Mouse (Mus musculus) MEL (cell line): ENCODE measurements at regions not wholly inside any gene's neighbourhood (a gene's known extent, or its start where the extent isn't known, plus 50 kb on each side); places are given as distances from the start of the nearest gene placed in this dataset.

Source experiments
- DNase-seq: peaks from one replicate; pipeline ENCODE4 v3.0.0; 2011; ENCODE audit warnings: low read depth, low spot score
- H3K27ac ChIP-seq: 2 replicates; pipeline ENCODE4 v1.5.1; 2012; ENCODE audit warnings: low read depth, mild to moderate bottlenecking, control low read depth, low read length, moderate library complexity; ENCODE audit not compliant: control insufficient read depth
- H3K27me3 ChIP-seq, 2 experiments: fragments of 150-350 bp in 1 of 2; sonication (generic) in 1 of 2; 2 replicates each; pipeline ENCODE4 v1.6.1; 2012; ENCODE audit warnings: low read length in 2 of 2, mild to moderate bottlenecking in 2 of 2, improper control_type of control experiment in 1 of 2, moderate library complexity in 1 of 2; ENCODE audit not compliant: insufficient read depth in 2 of 2, control insufficient read depth in 1 of 2
- H3K36me3 ChIP-seq, 2 experiments: 2 replicates each; pipeline ENCODE4 v1.6.1; 2012 to 2014; ENCODE audit warnings: low read length in 2 of 2, improper control_type of control experiment in 1 of 2, inconsistent platforms in 1 of 2, mild to moderate bottlenecking in 1 of 2; ENCODE audit not compliant: insufficient read depth in 2 of 2, control insufficient read depth in 1 of 2
- H3K4me1 ChIP-seq, 2 experiments: fragments of 150-350 bp in 1 of 2; sonication (generic) in 1 of 2; 2 replicates each; pipeline ENCODE4 v1.6.1; 2012; ENCODE audit warnings: low read length in 2 of 2, improper control_type of control experiment in 1 of 2, mild to moderate bottlenecking in 1 of 2; ENCODE audit not compliant: insufficient read depth in 2 of 2, control insufficient read depth in 1 of 2
- H3K4me3 ChIP-seq, 2 experiments: fragments of 150-350 bp in 1 of 2; sonication (generic) in 1 of 2; 2 replicates each; pipeline ENCODE4 v1.5.1; 2012; ENCODE audit warnings: low read depth in 2 of 2, low read length in 2 of 2, mild to moderate bottlenecking in 2 of 2, moderate library complexity in 2 of 2, control low read depth in 1 of 2, improper control_type of control experiment in 1 of 2; ENCODE audit not compliant: control insufficient read depth in 1 of 2, insufficient read depth in 1 of 2
- H3K79me2 ChIP-seq: 2 replicates; pipeline ENCODE4 v1.6.1; 2012; ENCODE audit warnings: mild to moderate bottlenecking, low read length, moderate library complexity; ENCODE audit not compliant: control insufficient read depth, poor library complexity, insufficient read depth
- H3K9ac ChIP-seq: 2 replicates; pipeline ENCODE4 v1.6.1; 2012; ENCODE audit warnings: low read depth, mild to moderate bottlenecking, control low read depth, low read length, moderate library complexity; ENCODE audit not compliant: control insufficient read depth, poor library complexity, severe bottlenecking
- H3K9me3 ChIP-seq: fragments of 150-350 bp; sonication (generic); replicated peaks from 2 replicates; pipeline ENCODE4 v1.6.1; 2012; ENCODE audit warnings: mild to moderate bottlenecking, low read length, improper control_type of control experiment, moderate library complexity; ENCODE audit not compliant: insufficient read depth
- CHD2 ChIP-seq: IDR thresholded peaks from 2 replicates; pipeline ENCODE4 v1.6.1; 2011; ENCODE audit warnings: low read length, improper control_type of control experiment
- E2F4 ChIP-seq: IDR thresholded peaks from 2 replicates; pipeline ENCODE4 v1.6.1; 2011; ENCODE audit warnings: low read depth, low read length, improper control_type of control experiment, borderline replicate concordance
- ELF1 ChIP-seq: IDR thresholded peaks from 2 replicates; pipeline ENCODE4 v1.6.1; 2014; ENCODE audit warnings: low read depth, mild to moderate bottlenecking, inconsistent platforms, low read length, improper control_type of control experiment, moderate library complexity
- EP300 ChIP-seq, 2 experiments: IDR thresholded peaks; 2 replicates each; pipeline ENCODE4 v1.6.1; 2011; ENCODE audit warnings: improper control_type of control experiment in 2 of 2, low read length in 2 of 2, low read depth in 1 of 2, mild to moderate bottlenecking in 1 of 2
- ETS1 ChIP-seq: IDR thresholded peaks from 2 replicates; pipeline ENCODE4 v1.6.1; 2012; ENCODE audit warnings: low read depth, mild to moderate bottlenecking, inconsistent platforms, low read length, improper control_type of control experiment, moderate library complexity
- GABPA ChIP-seq: IDR thresholded peaks from 2 replicates; pipeline ENCODE4 v1.6.1; 2012; ENCODE audit warnings: low read depth, mild to moderate bottlenecking, inconsistent platforms, low read length, improper control_type of control experiment, moderate library complexity
- GATA1 ChIP-seq: IDR thresholded peaks from 2 replicates; pipeline ENCODE4 v1.6.1; 2011; ENCODE audit warnings: low read depth, low read length, improper control_type of control experiment
- HCFC1 ChIP-seq: IDR thresholded peaks from 2 replicates; pipeline ENCODE4 v1.6.1; 2012; ENCODE audit warnings: low read depth, mild to moderate bottlenecking, inconsistent platforms, low read length, improper control_type of control experiment, moderate library complexity
- KAT2A ChIP-seq: conservative IDR thresholded peaks from 2 replicates; pipeline ENCODE4 v1.6.1; 2012; ENCODE audit warnings: low read depth, low read length, improper control_type of control experiment, inconsistent platforms
- MAFK ChIP-seq: IDR thresholded peaks from 2 replicates; pipeline ENCODE4 v1.6.1; 2011; ENCODE audit warnings: low read depth, mild to moderate bottlenecking, low read length, improper control_type of control experiment, borderline replicate concordance
- MAX ChIP-seq: IDR thresholded peaks from 2 replicates; pipeline ENCODE4 v1.6.1; 2011; ENCODE audit warnings: low read length, improper control_type of control experiment
- MEF2A ChIP-seq: IDR thresholded peaks from 2 replicates; pipeline ENCODE4 v1.6.1; 2014; ENCODE audit warnings: low read depth, mild to moderate bottlenecking, inconsistent platforms, low read length, improper control_type of control experiment; ENCODE audit not compliant: poor library complexity, insufficient replicate concordance, severe bottlenecking; ENCODE audit errors: extremely low read depth
- MXI1 ChIP-seq: IDR thresholded peaks from 2 replicates; pipeline ENCODE4 v1.6.1; 2011; ENCODE audit warnings: mild to moderate bottlenecking, low read depth, low read length, improper control_type of control experiment
- MYC ChIP-seq: IDR thresholded peaks from 2 replicates; pipeline ENCODE4 v1.6.1; 2011; ENCODE audit warnings: low read depth, mild to moderate bottlenecking, low read length, improper control_type of control experiment, moderate library complexity
- NRF1 ChIP-seq: IDR thresholded peaks from 2 replicates; pipeline ENCODE4 v1.6.1; 2014; ENCODE audit warnings: low read depth, mild to moderate bottlenecking, inconsistent platforms, low read length, improper control_type of control experiment, moderate library complexity; ENCODE audit not compliant: poor library complexity, insufficient read depth, severe bottlenecking
- POLR2A ChIP-seq, 2 experiments: IDR thresholded peaks; 2 replicates each; pipeline ENCODE4 v1.6.1; 2011 to 2012; ENCODE audit warnings: low read length in 2 of 2, mild to moderate bottlenecking in 2 of 2, control low read depth in 1 of 2, improper control_type of control experiment in 1 of 2, low read depth in 1 of 2, moderate library complexity in 1 of 2; ENCODE audit not compliant: control insufficient read depth in 1 of 2, insufficient read depth in 1 of 2, poor library complexity in 1 of 2
- RAD21 ChIP-seq: IDR thresholded peaks from 2 replicates; pipeline ENCODE4 v1.6.1; 2011; ENCODE audit warnings: mild to moderate bottlenecking, low read depth, low read length, improper control_type of control experiment
- SIN3A ChIP-seq: IDR thresholded peaks from 2 replicates; pipeline ENCODE4 v1.6.1; 2012; ENCODE audit warnings: low read length, improper control_type of control experiment, inconsistent platforms
- SMC3 ChIP-seq: IDR thresholded peaks from 2 replicates; pipeline ENCODE4 v1.6.1; 2011; ENCODE audit warnings: low read depth, low read length, improper control_type of control experiment
- TAL1 ChIP-seq: IDR thresholded peaks from 2 replicates; pipeline ENCODE4 v1.6.1; 2012; ENCODE audit warnings: mild to moderate bottlenecking, inconsistent platforms, low read length, moderate library complexity, mixed read lengths
- UBTF ChIP-seq: IDR thresholded peaks from 2 replicates; pipeline ENCODE4 v1.6.1; 2012; ENCODE audit warnings: low read depth, mild to moderate bottlenecking, inconsistent platforms, low read length, improper control_type of control experiment, moderate library complexity, borderline replicate concordance; ENCODE audit not compliant: insufficient read depth
- USF1 ChIP-seq: IDR thresholded peaks from 2 replicates; pipeline ENCODE4 v1.6.1; 2014; ENCODE audit warnings: low read depth, mild to moderate bottlenecking, inconsistent platforms, low read length, improper control_type of control experiment, moderate library complexity
- USF2 ChIP-seq, 2 experiments: IDR thresholded peaks; 2 replicates each; pipeline ENCODE4 v1.6.1; 2011 to 2012; ENCODE audit warnings: improper control_type of control experiment in 2 of 2, low read length in 2 of 2, borderline replicate concordance in 1 of 2, inconsistent platforms in 1 of 2, low read depth in 1 of 2, mild to moderate bottlenecking in 1 of 2; ENCODE audit not compliant: insufficient read depth in 1 of 2
- ZMIZ1 ChIP-seq: IDR thresholded peaks from 2 replicates; pipeline ENCODE4 v1.6.1; 2012; ENCODE audit warnings: low read depth, mild to moderate bottlenecking, inconsistent platforms, low read length, improper control_type of control experiment, moderate library complexity

- H3K9ac ChIP-seq, result no peak overlapping the region
- H3K4me1 ChIP-seq, result no peaks in the 10 kb centered on the region
- DNase-seq, result no peak
- no peaks in the 10 kb centered on the region for H3K79me2 ChIP-seq
- no peak overlapping the region for H3K4me3 ChIP-seq
- no peak for TF ChIP-seq ZMIZ1
- TF ChIP-seq TAL1, result no peak
- TF ChIP-seq NRF1, result no peak
- no peak for TF ChIP-seq ETS1
- TF ChIP-seq SMC3, result no peak
- no peak for TF ChIP-seq USF2 (IDR thresholded peaks at IDR 0.05; ENCODE audit: borderline replicate concordance in 1 of 2, insufficient read depth in 1 of 2, low read depth in 1 of 2, low read length in 2 of 2)
- no peak for TF ChIP-seq USF1
- no peak for TF ChIP-seq KAT2A
- no peak for TF ChIP-seq MEF2A
- no peak for TF ChIP-seq RAD21
- TF ChIP-seq EP300 (IDR thresholded peaks at IDR 0.05; ENCODE audit: low read depth in 1 of 2, low read length in 2 of 2), result no peak
- TF ChIP-seq SIN3A, result no peak
- TF ChIP-seq UBTF, result no peak
- TF ChIP-seq ELF1, result no peak
- TF ChIP-seq GATA1, result no peak
- no peak for TF ChIP-seq GABPA
- no peak for TF ChIP-seq MYC
- no peak for TF ChIP-seq MAX
- TF ChIP-seq E2F4, result no peak
- H3K36me3 ChIP-seq, result no peaks in the 10 kb centered on the region
- H3K27me3 ChIP-seq, result no peaks in the 10 kb centered on the region; a peak in 1 of 4 replicates
- H3K27ac ChIP-seq, result no peak overlapping the region
- H3K9me3 ChIP-seq, result no peaks in the 10 kb centered on the region
Measured at GRCm38 (mm10) chr13:63748788-63749187, 66.3 kb upstream of the Ercc6l2 start.

- no peaks in the 10 kb centered on the region for H3K79me2 ChIP-seq
- no peak overlapping the region for H3K4me3 ChIP-seq
- no peaks in the 10 kb centered on the region; a peak in 1 of 4 replicates for H3K27me3 ChIP-seq
- no peak overlapping the region for H3K27ac ChIP-seq
- H3K36me3 ChIP-seq, result no peaks in the 10 kb centered on the region
- TF ChIP-seq POLR2A (IDR thresholded peaks at IDR 0.05; ENCODE audit: control insufficient read depth in 1 of 2, insufficient read depth in 1 of 2, low read depth in 1 of 2, low read length in 2 of 2, poor library complexity in 1 of 2), result no peak
- TF ChIP-seq MAFK, result no peak
- TF ChIP-seq NRF1, result no peak
- TF ChIP-seq GABPA, result no peak
- TF ChIP-seq MXI1, result no peak
- no peak for TF ChIP-seq HCFC1
- no peak for TF ChIP-seq ETS1
- no peak for TF ChIP-seq GATA1
- no peak for TF ChIP-seq CHD2
- no peak for TF ChIP-seq EP300 (IDR thresholded peaks at IDR 0.05; ENCODE audit: low read depth in 1 of 2, low read length in 2 of 2)
- TF ChIP-seq KAT2A, result no peak
- no peaks in the 10 kb centered on the region for H3K4me1 ChIP-seq
- DNase-seq, result no peak
- no peak overlapping the region for H3K9ac ChIP-seq
- H3K9me3 ChIP-seq, result no peaks in the 10 kb centered on the region
Measured at GRCm38 (mm10) chr13:63749997-63750396, 65.0 kb upstream of the Ercc6l2 start.
